Mouse (Mus musculus) thymus, postnatal 0 days (tissue): ENCODE measurements at regions not wholly inside any gene's neighbourhood (a gene's known extent, or its start where the extent isn't known, plus 50 kb on each side); places are given as distances from the start of the nearest gene placed in this dataset.

ENCODE experiments used
- DNase-seq: peaks from one replicate; pipeline ENCODE4 v3.0.0-alpha.2; 2015; ENCODE audit warnings: low spot score

DNA sequence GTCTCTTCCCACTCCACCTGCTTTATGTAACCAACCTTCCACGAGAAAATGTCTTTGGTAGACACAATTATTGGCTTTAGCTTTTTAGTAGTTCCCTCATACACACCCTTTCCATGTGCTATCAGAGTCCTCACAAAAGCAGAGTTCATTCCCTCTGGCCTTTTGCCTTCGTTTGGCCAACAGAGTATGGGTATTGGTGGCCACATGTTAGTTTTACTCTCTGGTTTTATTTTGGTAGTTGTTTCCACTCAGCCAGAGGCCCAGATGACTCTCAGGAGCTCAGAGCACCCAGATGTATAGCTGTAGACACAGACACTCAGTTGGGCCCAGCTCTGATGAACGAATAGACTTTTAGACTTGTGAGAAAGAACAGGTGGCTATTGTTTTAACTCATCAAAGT, 286.4 kb downstream of the Pten start:
- DNase-seq = no peak

DNA sequence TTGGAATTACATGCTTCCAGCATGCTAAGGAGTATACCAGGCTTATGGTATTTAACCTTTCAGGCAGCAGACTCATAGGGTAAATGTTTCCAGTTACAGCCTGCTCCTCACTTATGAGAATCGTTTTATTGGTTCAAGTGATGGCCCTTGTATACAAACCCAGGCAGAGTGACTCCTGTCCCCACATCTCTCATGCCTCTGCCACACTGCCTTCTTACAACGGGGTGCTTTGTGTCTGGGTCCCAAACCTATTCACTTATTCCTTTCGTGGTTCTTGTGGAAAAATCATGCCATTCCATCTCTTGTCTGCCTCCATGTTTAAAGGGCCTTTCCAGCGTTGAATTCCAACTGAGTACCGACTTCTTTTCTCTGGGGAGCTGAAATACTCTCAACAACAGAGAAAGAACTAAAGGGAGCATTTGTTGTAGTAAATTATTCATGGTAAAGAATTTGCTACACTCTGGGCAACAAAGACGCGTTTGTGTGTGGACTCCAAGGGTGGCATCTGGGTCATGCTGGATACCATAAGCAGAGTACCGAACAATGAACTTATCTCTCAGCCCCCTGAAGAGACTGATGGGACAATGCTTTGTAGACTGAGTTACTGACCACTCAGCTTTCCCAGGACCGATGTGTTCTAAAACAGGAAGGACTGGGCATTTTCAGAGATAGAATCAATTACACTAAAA, 291.6 kb downstream of the Pten start:
- DNase-seq = no peak

DNA sequence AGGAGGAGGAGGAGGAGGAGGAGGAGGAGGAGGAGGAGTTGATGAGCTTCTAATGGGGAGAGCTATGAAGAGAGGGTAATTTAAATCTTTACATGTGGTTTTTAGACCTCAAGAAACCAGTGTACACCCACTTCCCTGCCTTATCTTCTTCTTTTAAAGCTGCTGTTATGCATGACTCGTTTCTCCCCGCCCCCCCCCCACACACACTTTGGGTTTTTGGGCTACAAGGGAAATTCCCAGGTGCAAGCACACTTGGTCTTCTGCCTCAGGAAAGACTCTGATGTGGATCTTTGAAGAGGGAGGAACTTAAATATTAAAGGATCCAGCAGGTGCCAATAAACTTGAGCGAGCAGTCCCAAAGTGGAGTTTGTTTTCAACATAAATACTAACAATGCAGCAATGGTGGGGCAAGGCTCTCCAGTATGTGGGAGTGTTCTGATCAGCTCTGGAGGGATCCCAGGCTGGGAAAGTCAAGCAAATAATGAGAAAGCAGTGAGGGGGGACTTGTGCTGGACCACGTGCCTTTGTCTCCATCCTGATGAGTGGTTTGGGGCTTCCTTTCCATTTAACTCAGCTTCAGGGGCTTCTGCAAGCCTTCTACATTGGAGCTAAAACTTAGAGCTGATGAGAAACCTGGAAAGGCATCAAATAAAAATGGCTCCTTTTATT, 296.0 kb downstream of the Pten start:
- no peak for DNase-seq

DNA sequence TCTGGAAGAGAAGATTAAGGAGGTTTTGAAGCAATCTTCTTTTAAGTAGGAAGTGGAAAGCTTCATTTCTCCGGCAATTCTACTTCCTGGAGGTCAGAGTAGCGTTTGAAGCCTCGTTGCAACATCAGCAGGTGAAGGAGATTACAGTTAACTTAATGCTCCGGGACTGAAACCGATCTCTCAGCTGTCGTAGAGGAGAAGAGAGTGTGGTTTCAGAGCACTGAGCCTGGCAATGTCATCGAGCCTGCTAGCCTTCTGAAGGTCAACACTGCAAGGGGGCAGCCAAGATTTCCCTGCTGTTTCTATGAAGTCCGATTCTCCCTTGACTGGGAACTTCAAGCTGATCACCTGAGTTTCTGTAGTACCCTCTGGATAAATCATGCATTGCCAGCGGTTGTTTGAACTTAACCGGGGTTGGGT, 299.1 kb downstream of the Pten start:
- peak; percentile 61 for DNase-seq

GRCm38 (mm10) chr19:33061006-33061405, 303.7 kb downstream of the Pten start:
- DNase-seq = no peak

- DNase-seq = no peak
Observed at GRCm38 (mm10) chr19:33062165-33063058, 305.1 kb downstream of the Pten start.

DNA sequence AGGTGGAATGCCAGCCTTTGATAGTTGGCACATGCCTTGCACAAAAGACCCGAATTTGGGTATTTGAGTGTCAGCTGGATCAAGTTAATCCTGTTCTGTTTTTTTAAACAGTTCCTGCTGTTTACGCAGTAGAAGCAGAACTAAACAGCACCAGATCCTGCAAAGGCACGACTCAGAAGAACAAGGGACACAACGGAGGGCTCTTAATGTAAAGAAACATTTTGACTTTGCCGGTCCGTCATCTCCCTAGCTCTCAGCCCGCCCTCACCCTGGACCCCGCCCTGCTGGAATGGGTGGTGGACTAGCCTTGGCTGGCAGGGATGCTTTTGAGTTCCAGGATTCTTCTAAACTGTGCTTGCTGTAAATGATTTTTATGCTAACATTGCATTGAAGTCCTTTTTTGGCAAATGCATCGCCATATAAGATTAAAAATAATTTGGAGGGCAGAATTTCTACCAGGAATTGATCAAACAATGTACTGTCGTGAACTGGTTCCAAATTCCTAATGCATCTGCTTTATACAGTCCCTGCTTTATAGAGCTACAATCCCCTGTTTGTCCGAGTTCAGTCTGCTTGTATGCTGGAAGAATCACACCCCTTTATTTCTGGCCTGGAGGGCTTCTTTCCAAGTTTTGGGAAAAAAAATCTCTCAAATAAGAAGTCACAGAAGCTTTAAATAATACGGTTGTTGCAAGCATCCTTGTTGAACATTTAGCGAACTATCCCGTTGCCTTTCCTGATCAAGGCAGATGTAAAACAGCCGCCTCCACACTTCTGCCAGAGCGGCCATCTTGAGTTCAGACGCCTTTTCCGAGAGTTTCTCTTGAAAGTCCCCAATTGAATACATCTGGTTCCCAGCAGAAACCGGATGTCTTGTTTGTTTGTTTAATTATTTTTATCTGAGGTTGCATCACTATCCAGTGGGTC, 308.2 kb downstream of the Pten start:
- DNase-seq = no peak

DNA sequence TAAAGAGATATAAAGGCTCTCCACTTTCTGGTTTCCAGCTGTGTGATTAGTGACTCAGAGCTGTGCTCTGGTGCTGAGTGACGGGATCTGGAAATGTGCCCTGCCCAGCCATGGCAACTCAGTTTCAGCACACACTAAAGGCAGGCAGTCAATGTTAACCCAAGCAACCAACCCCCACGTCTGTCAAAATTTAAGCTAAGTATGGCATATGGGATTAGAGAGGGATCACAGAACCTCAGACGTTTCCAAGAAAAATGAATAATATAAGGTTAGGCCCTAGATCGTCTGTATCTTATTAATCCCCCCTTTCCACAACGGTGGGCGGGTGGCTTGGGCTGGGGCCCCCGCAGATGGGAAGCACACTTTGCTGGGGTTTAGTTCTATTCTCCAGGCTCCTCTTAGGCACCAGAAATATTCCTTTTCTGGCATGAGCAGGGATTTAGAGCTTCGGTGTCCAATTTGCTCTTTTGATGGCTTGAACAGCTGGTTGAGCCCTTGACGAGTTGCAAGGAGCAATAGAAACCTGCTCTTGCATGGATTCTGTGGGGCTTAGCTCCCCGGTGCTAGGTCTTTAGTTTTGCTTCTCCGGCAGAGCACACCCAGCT, 311.2 kb downstream of the Pten start:
- no peak for DNase-seq

DNA sequence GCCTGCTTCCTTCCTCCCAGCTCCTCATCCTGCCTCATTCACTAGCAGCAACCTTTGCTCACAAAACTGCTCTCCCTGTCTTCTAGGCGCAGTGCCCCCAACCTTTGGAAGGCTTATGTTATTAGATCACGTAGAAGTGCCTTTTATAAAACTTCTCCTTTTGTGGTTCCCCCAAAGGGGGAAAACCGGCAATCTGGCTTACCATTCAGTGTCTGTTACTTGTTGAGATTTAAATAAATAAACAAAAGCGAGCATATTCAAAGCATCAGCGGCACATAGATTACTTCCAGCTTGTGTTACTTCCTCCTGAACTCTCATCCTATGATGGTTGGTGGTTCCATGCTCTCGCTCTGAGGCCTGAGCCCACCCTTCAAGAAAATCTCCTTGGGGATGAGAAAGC, 312.5 kb downstream of the Pten start:
- DNase-seq = no peak

GRCm38 (mm10) chr19:33072299-33072698, 315.0 kb downstream of the Pten start:
- no peak for DNase-seq

- DNase-seq = no peak
Observed at GRCm38 (mm10) chr19:33074907-33075306, 317.2 kb downstream of the Rnls start.

- DNase-seq = no peak
Observed at GRCm38 (mm10) chr19:33078681-33079360, 313.3 kb downstream of the Rnls start.

DNA sequence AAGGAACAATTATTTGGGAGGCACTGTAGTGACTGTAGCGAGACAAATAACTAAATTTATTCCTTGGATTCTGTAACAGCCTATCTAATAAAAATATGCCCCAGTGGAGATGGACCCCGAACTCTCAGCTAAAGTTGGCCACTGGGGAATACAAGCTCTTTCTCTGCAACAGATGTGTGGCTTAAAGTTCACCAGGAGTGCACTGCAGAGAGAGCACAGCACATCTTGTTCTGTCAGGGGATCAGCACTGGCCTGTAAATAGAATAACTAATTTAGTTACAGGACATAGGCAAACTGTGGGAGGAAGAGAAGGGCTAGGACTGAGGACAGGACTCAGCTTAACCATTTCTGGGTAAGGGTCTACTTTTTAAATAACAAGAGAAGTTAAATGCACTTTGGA, 312.1 kb downstream of the Rnls start:
- DNase-seq = no peak

DNA sequence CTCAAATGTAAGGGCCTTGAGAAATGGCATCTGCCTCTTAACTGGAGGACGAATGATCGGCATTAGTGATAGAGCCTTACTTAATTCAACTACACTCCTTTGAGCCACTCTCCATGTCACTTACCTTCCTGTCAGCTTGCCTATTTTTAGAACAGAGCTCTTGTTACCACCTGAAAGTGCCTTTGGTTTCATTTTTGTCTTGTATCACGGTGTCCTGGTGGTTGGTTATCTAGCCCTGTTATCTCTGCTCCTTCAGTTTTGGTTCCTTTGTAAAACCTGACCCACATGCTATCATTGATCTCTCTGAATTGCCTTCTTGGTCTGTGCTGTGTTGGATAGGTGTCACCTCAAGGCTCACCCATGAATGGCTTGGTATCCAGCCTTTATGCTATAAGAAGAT, 310.6 kb downstream of the Rnls start:
- DNase-seq = peak; percentile 61

GRCm38 (mm10) chr19:33083371-33083770, 308.7 kb downstream of the Rnls start:
- no peak for DNase-seq

DNA sequence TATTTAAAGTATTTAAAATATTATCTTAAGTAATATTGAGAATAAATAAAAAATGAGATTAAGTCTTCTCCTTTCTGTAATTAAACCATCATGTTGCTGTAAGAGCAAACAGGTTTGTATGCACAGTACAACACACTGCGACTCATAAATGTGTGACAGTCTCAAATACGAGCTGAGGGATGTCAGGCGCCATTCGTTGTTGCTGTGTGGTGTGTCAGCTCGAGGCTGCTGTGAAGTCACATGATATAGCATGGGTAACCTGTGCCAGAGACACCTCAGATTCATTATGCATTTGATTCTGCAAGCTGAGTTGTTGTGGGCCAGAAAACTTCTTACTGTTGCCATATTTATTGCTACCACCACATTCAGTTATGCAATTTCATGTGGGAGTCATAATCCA, 307.4 kb downstream of the Rnls start:
- DNase-seq = no peak
